Mouse (Mus musculus) lung, embryonic 14.5 days (tissue): ENCODE measurements around the gene Smad9. TPM values are rescaled to one million over a fixed set of nuclear protein-coding genes. Genes with fewer than 3 reads are reported as not detected.

ENCODE experiments used
- ATAC-seq: fragments of 200-750 bp; cut with Nextera tagmentation; 2 replicates; pipeline ENCODE4 v1.8.0; 2017; ENCODE audit warnings: mild to moderate bottlenecking, moderate TSS enrichment, moderate library complexity; ENCODE audit not compliant: insufficient read depth
- DNase-seq: peaks from one replicate; pipeline ENCODE4 v3.0.0-alpha.2; 2015
- H3K27ac ChIP-seq: fragments of 300-500 bp; sonication (generic); 2 replicates; pipeline ENCODE4 v1.5.1; 2014; ENCODE audit warnings: low read depth, mild to moderate bottlenecking, moderate library complexity
- H3K27me3 ChIP-seq: fragments of 300-500 bp; sonication (generic); 2 replicates; pipeline ENCODE4 v1.6.1; 2014; ENCODE audit warnings: low read length, control low read depth; ENCODE audit not compliant: insufficient read depth
- H3K36me3 ChIP-seq: fragments of 300-500 bp; sonication (generic); 2 replicates; pipeline ENCODE4 v1.6.1; 2014; ENCODE audit warnings: control low read depth; ENCODE audit not compliant: insufficient read depth
- H3K4me1 ChIP-seq: fragments of 300-500 bp; sonication (generic); 2 replicates; pipeline ENCODE4 v1.6.1; 2014; ENCODE audit warnings: antibody characterized with exemption, control low read depth; ENCODE audit not compliant: insufficient read depth
- H3K4me2 ChIP-seq: fragments of 300-500 bp; sonication (generic); 2 replicates; pipeline ENCODE4 v1.6.1; 2014; ENCODE audit warnings: mild to moderate bottlenecking
- H3K4me3 ChIP-seq: fragments of 300-500 bp; sonication (generic); 2 replicates; pipeline ENCODE4 v1.5.1; 2014; ENCODE audit warnings: low read depth, low read length
- H3K9ac ChIP-seq: fragments of 300-500 bp; sonication (generic); 2 replicates; pipeline ENCODE4 v1.6.1; 2014
- H3K9me3 ChIP-seq: fragments of 300-500 bp; sonication (generic); 2 replicates; pipeline ENCODE4 v1.6.1; 2016; ENCODE audit warnings: low read depth, low read length, control low read depth
- CTCF ChIP-seq: IDR thresholded peaks from 2 replicates; pipeline ENCODE4 v1.5.1; 2016; ENCODE audit warnings: antibody characterized with exemption, low read depth
- WGBS: fragments of 180-500 bp; shearing (Covaris S2); extraction: QIAGEN DNeasy Blood & Tissue Kit; methylation state at CpG from one replicate; pipeline ENCODE4 v1.1.7; 2014; 5-methylcytosine and 5-hydroxymethylcytosine counted together
- polyA plus RNA-seq: library from polyadenylated mRNA; unstranded; fragments of >200 nt; fragmentation: Nextera tagmentation; extraction: Ambion mirVana; gene quantifications from 2 replicates; pipeline ENCODE4 v1.2.1, GENCODE M21; 2014

The Smad9 gene
- polyA plus RNA-seq, 1 experiment from 2014 or later: 2.4 TPM

- no peak for TF ChIP-seq CTCF
- Histone ChIP-seq H3K4me3 (no peak overlapping the region), H3K4me1 (no peaks in the 10 kb centered on the region), H3K4me2 (no peak overlapping the region), H3K27me3 (no peaks in the 10 kb centered on the region), H3K9ac (no peak overlapping the region), H3K9me3 (no peaks in the 10 kb centered on the region), H3K36me3 (no peaks in the 10 kb centered on the region), H3K27ac (no peak overlapping the region)
- WGBS: 72% methylated on average over 3 of the region's 3 CpGs
- DNase-seq (no peak), ATAC-seq (no peak)
Observed at GRCm38 (mm10) chr3:54832491-54832890, 77.1 kb downstream of the Smad9 start.

- no peak for DNase-seq
Observed at GRCm38 (mm10) chr3:54835421-54835820, 80.0 kb downstream of the Smad9 start.

More at GRCm38 (mm10) chr3:54835421-54835820, 80.0 kb downstream of the Smad9 start:
- Histone ChIP-seq H3K4me3 (no peak overlapping the region), H3K9ac (no peak overlapping the region), H3K4me1 (no peaks in the 10 kb centered on the region), H3K4me2 (no peak overlapping the region), H3K27ac (no peak overlapping the region), H3K9me3 (no peaks in the 10 kb centered on the region), H3K36me3 (no peaks in the 10 kb centered on the region), H3K27me3 (no peaks in the 10 kb centered on the region)
- WGBS: 33% methylated on average over 2 of the region's 2 CpGs
- ATAC-seq: no peak
- TF ChIP-seq CTCF: no peak

Other genes with a start within 250 kb of the Smad9 start
- gene Supt20, start 62.8 kb upstream of the Smad9 start, polyA plus RNA-seq: 103 and 106 TPM in 2 replicates
- gene Gm21958, start 41.2 kb upstream of the Smad9 start, polyA plus RNA-seq: 1.7 TPM in 1 of 2 replicates, not detected in the other
- gene Exosc8, start 20.2 kb upstream of the Smad9 start, polyA plus RNA-seq: 149 and 154 TPM in 2 replicates
- gene Alg5, start 20.0 kb upstream of the Smad9 start, polyA plus RNA-seq: 50.7 and 57.1 TPM in 2 replicates
- gene Rfxap, start 52.2 kb downstream of the Smad9 start, polyA plus RNA-seq: 34.4 and 35.6 TPM in 2 replicates
- 0.09 TPM in 1 of 2 replicates, not detected in the other for gene Sertm1, start 160.3 kb downstream of the Smad9 start, polyA plus RNA-seq